Mouse (Mus musculus): ENCODE measurements at regions not wholly inside any gene's neighbourhood (a gene's known extent, or its start where the extent isn't known, plus 50 kb on each side); places are given as distances from the start of the nearest gene placed in this dataset.

DNA sequence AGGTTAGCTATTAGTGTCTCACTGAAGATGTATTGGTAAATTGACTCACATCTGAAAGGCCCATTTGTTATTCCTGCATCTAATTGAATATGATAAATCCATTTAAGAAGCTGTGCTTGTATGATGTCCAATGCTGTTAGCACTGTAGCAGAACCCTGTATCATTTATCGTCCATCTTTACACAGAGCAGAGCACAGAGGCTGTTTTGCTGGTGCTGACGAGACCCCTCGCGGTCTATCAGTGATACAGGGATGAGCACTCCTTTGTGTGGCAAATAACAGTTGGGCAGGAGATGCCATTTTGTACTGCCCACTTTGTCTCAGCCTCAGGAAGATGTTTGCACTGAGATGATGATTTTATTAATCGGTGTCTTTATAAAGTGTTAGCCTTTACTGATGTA lies 528.9 kb downstream of the Dnah5 start:
- in situ Hi-C loops (cut with MboI, MseI) = no loop called here

DNA sequence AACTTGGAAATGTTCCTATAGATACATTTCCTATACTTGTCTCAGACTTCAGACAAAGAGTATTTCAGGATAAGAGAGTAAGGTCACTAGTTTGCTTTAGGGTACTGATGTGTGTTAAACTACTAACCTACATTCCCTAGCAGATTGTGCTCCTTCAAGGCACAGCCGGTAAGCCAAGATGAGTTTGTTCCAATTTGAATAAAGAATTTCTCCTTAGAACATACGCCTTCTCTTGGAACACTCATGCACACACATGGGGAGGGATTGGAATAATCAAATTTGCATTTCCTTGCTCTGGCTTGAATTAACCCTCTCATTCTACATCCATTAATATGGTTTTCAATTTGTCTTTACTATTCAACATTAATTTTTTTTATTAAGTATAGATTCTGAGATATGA lies 537.0 kb downstream of the Dnah5 start:
- in situ Hi-C loops (cut with MboI, MseI) = loop anchor here in 1 of 2 experiments (10.0 kb wide), 1 partner anchor 1366 kb away; no protein-coding TSS in a partner anchor

DNA sequence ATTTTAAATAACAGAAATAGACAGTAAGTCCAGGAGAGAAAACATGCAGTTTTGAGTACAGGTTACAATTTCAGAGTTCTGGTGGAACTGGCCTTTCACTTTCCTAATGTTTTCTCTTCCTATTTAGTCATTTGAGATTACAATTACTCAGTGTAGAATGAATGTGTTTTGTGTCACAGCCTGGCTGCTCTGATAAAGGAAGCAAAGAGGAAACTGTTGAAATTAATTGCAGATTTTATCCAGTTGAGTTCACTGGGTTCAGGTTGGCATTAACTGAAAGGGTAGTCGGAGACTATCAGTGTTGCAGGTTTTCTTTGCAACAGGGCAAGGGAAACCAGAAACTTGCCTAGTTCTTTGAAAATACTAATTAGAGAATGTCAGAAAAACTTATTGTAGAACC lies 542.1 kb downstream of the Dnah5 start:
- in situ Hi-C loops (cut with MboI, MseI) = loop anchor here in 1 of 2 experiments (10.0 kb wide), 1 partner anchor 1371 kb away; no protein-coding TSS in a partner anchor

DNA sequence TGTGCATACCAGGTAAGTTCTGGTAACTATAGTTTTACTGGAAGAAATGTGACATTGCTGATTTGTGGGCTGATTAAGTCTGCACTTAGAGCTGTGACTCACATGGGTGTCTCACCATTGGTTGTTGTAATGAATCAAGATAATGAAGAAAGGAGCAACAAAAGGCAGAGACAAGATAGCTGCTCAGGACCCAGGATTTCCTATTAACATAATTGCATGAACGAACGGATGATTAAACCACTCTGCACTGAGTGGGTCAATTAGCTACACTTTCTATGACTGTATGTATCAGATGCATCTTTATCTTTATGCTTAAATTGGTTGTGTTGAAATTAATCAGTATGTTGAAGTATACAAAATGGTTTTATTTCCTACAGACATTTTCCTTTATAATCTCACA lies 543.1 kb downstream of the Dnah5 start:
- in situ Hi-C loops (cut with MboI, MseI) = loop anchor here in 1 of 2 experiments (10.0 kb wide), 1 partner anchor 1372 kb away; no protein-coding TSS in a partner anchor

DNA sequence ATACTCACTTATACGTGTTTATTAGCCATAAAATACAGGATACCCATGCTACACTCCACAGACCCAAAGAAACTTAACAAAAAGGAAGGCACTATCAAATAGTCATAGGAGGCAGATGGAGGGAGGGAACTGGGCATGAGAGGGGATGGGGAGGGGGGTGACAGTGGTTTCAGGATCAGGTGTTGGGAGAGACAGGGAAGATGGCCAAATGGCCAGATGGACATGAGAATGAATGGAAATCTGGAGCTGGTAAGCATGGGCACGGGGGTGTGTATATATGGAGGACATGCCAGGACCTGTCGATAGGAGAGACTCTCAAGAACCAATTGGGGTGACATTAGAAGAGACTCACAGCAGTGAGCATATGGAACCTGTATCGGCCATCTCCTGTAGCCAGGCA lies 555.2 kb downstream of the Dnah5 start:
- in situ Hi-C loops (cut with MboI, MseI) = no loop called here

Data from T-helper 17 cell (primary cell).